Mouse (Mus musculus) intestine, embryonic 16.5 days (tissue): ENCODE results near the gene Lypd5. TPM values are rescaled to one million over a fixed set of nuclear protein-coding genes. Genes with fewer than 3 reads are reported as not detected.
A peak's percentile ranks its signal among the peaks of the same experiment; 100 is the strongest.

Experiments used
- ATAC-seq: fragments of 200-750 bp; cut with Nextera tagmentation; 2 replicates; pipeline ENCODE4 v1.8.0; 2017; ENCODE audit warnings: moderate TSS enrichment, moderate library complexity
- H3K27ac ChIP-seq: fragments of 300-500 bp; sonication (generic); 2 replicates; pipeline ENCODE4 v1.5.1; 2014; ENCODE audit warnings: mild to moderate bottlenecking, low read length
- H3K27me3 ChIP-seq: fragments of 300-500 bp; sonication (generic); replicated peaks from 2 replicates; pipeline ENCODE4 v1.6.1; 2014; ENCODE audit warnings: low read length, control low read depth, mixed read lengths; ENCODE audit not compliant: control insufficient read depth, insufficient read depth
- H3K36me3 ChIP-seq: fragments of 300-500 bp; sonication (generic); 2 replicates; pipeline ENCODE4 v1.6.1; 2014; ENCODE audit warnings: low read length, control low read depth; ENCODE audit not compliant: control insufficient read depth, insufficient read depth
- H3K4me1 ChIP-seq: fragments of 300-500 bp; sonication (generic); 2 replicates; pipeline ENCODE4 v1.6.1; 2014; ENCODE audit warnings: low read length, control low read depth, mixed read lengths; ENCODE audit not compliant: control insufficient read depth, insufficient read depth
- H3K4me2 ChIP-seq: fragments of 300-500 bp; sonication (generic); 2 replicates; pipeline ENCODE4 v1.6.1; 2014; ENCODE audit warnings: low read depth, low read length, control low read depth
- H3K4me3 ChIP-seq: fragments of 300-500 bp; sonication (generic); 2 replicates; pipeline ENCODE4 v1.5.1; 2014; ENCODE audit warnings: mild to moderate bottlenecking, low read length
- H3K9ac ChIP-seq: fragments of 300-500 bp; sonication (generic); 2 replicates; pipeline ENCODE4 v1.6.1; 2014; ENCODE audit warnings: low read depth, low read length
- H3K9me3 ChIP-seq: fragments of 300-500 bp; sonication (generic); 2 replicates; pipeline ENCODE4 v1.6.1; 2016; ENCODE audit warnings: low read length, control low read depth; ENCODE audit not compliant: control insufficient read depth
- WGBS: fragments of 180-500 bp; shearing (Covaris S2); extraction: QIAGEN DNeasy Blood & Tissue Kit; methylation state at CpG from one replicate; pipeline ENCODE4 v1.1.7; 2014; 5-methylcytosine and 5-hydroxymethylcytosine counted together
- polyA plus RNA-seq: library from polyadenylated mRNA; unstranded; fragments of >200 nt; fragmentation: Nextera tagmentation; extraction: Ambion mirVana; gene quantifications from 2 replicates; pipeline ENCODE4 v1.2.1, GENCODE M21; 2015

Lypd5 gene
- polyA plus RNA-seq, 1 experiment from 2014 or later, result not detected

- H3K27ac ChIP-seq, result no peak overlapping the region
- peaks cover 5% of the 10 kb centered on the region for H3K4me1 ChIP-seq
- H3K4me2 ChIP-seq, result no peak overlapping the region
- H3K36me3 ChIP-seq, result no peaks in the 10 kb centered on the region
- no peak overlapping the region for H3K4me3 ChIP-seq
- no peaks in the 10 kb centered on the region for H3K9me3 ChIP-seq
- ATAC-seq, result no peak
- H3K27me3 ChIP-seq, result no peaks in the 10 kb centered on the region
- no peak overlapping the region for H3K9ac ChIP-seq
- 63% methylated on average over 4 of the region's 4 CpGs for WGBS
Observed at GRCm38 (mm10) chr7:24368226-24368625, 19.2 kb downstream of the Lypd5 start.

- Histone ChIP-seq H3K4me1 (peaks cover 5% of the 10 kb centered on the region), H3K27ac (no peak overlapping the region), H3K9ac (no peak overlapping the region), H3K9me3 (no peaks in the 10 kb centered on the region), H3K27me3 (no peaks in the 10 kb centered on the region), H3K4me3 (no peak overlapping the region), H3K4me2 (no peak overlapping the region), H3K36me3 (no peaks in the 10 kb centered on the region)
- no peak for ATAC-seq
- 83% methylated on average over 7 of the region's 7 CpGs for WGBS
Observed at GRCm38 (mm10) chr7:24368946-24369345, 19.9 kb downstream of the Lypd5 start.

DNA sequence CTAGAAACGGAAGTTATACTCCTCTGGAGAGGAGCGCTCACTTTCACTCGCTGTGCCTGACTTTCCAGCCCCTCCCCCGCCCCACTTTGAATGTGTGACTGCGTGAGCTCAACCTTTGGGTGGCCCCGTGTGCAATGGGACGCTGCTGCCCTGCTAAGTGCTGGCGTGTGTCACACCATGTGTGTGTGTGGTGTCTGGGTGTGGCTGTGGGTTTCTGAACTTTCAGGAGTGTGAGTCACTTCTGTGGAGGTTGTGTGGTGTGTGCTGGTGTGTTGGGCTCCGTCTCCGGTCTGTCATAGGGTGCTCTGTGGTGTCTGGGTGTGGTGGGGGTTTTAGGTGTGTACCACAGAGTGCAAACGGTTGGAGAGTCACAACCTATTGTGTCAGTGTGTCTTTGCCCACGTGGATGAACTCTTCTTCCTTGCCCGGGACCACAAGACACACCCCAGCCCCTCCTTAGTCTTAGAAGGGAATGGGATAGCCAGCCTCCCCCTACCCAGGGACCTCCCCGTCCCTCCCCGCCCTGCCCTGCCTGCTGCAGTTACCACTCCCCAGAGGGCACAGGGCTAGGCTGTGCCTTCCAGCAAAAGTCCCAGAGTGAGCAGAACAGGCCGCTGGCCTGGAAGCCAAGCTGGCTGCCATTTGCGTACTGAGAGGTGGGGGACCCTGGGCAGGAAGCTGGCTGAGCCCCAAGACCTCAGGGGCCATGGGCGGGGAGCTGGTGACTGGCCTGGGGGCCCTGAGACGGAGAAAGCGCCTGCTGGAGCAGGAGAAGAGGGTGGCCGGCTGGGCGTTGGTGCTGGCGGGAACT is 20.9 kb downstream of the Lypd5 start, which contains the start of gene Kcnn4:
TSS of gene Kcnn4 (plus strand) at position 533 of the 811 bp plus-strand sequence.
- Histone ChIP-seq H3K4me2 (0 out of 2 replicates have a peak within 1 kb of the TSS, but pooled peaks have one; percentile 7), H3K36me3 (no peaks in the 10 kb centered on the region), H3K4me1 (peaks cover 5% of the 10 kb centered on the region), H3K9ac (0 out of 2 replicates have a peak within 1 kb of the TSS, but pooled peaks have one; percentile 29), H3K27me3 (no peaks in the 10 kb centered on the region), H3K27ac (no peak within 1 kb of the TSS), H3K9me3 (no peaks in the 10 kb centered on the region), H3K4me3 (no peak within 1 kb of the TSS)
- ATAC-seq, result peak; percentile 32; the same call in 1 of the 2 replicates
- WGBS, result 35% methylated on average over 23 of the region's 23 CpGs

- no peaks in the 10 kb centered on the region for H3K9me3 ChIP-seq
- no peak overlapping the region for H3K4me3 ChIP-seq
- H3K4me2 ChIP-seq, result no peak overlapping the region
- 71% methylated on average over 7 of the region's 7 CpGs for WGBS
- H3K27ac ChIP-seq, result no peak overlapping the region
- H3K36me3 ChIP-seq, result no peaks in the 10 kb centered on the region
- ATAC-seq, result peak; percentile 68
- peaks cover 5% of the 10 kb centered on the region for H3K4me1 ChIP-seq
- no peak overlapping the region for H3K9ac ChIP-seq
- no peaks in the 10 kb centered on the region for H3K27me3 ChIP-seq
Observed at GRCm38 (mm10) chr7:24371012-24371808, 22.2 kb downstream of the Lypd5 start.

GRCm38 (mm10) chr7:24371809-24372145 is 22.8 kb downstream of the Lypd5 start:
- no peak overlapping the region for H3K4me3 ChIP-seq
- no peak for ATAC-seq

DNA sequence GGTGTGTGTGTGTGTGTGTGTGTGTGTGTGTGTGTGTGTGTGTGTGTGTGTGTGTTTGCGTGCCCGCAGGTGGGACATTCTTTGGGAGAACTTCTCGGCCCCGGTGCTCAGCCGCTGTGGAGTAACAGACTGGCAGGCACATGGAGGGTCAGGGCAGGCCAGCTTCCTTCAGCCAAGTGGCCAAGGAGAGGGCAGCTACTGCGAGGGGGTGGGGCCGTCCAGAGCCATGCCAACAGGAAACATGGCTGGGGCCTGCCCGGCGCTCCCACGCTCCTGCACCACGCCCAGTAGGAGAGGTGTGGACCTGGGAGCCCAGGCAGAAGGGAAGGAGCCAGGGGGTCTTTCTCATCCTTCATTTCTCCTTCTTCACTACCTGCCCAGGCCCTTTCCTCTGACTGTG is 23.3 kb downstream of the Lypd5 start:
- Histone ChIP-seq H3K27ac (no peak overlapping the region), H3K9ac (no peak overlapping the region), H3K4me2 (no peak overlapping the region), H3K36me3 (no peaks in the 10 kb centered on the region), H3K4me3 (no peak overlapping the region), H3K27me3 (no peaks in the 10 kb centered on the region), H3K4me1 (peaks cover 11% of the 10 kb centered on the region), H3K9me3 (no peaks in the 10 kb centered on the region)
- peak; percentile 30; the same call in 1 of the 2 replicates for ATAC-seq
- 73% methylated on average over 9 of the region's 11 CpGs for WGBS

More at GRCm38 (mm10) chr7:24371809-24372145, 22.8 kb downstream of the Lypd5 start:
- WGBS, result 61% methylated on average over 3 of the region's 3 CpGs
- Histone ChIP-seq H3K27me3 (no peaks in the 10 kb centered on the region), H3K4me1 (peaks cover 6% of the 10 kb centered on the region), H3K27ac (no peak overlapping the region), H3K4me2 (no peak overlapping the region), H3K9me3 (no peaks in the 10 kb centered on the region), H3K36me3 (no peaks in the 10 kb centered on the region), H3K9ac (no peak overlapping the region)

DNA sequence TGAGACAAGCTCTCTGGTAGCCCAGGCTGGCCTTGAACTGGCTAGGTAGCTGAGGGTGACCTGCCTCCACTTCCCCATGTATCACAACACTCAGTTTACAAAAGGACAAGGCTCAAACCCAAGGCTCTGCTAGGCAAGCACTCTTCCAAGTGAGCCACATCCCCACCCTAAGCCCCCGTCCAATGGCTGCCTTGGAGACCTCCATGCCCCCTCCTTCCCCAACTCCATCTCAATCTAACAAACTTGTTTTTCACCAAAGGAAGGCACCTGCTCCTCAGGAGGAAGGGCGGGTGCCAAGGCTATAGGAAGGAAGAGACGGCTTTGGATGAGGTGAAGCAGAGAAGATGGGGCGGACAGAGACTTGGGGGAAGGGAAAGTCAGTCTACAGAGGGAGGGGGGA is 23.8 kb downstream of the Lypd5 start:
- Histone ChIP-seq H3K27ac (no peak overlapping the region), H3K4me2 (no peak overlapping the region)
- 58% methylated on average over 4 of the region's 4 CpGs for WGBS

DNA sequence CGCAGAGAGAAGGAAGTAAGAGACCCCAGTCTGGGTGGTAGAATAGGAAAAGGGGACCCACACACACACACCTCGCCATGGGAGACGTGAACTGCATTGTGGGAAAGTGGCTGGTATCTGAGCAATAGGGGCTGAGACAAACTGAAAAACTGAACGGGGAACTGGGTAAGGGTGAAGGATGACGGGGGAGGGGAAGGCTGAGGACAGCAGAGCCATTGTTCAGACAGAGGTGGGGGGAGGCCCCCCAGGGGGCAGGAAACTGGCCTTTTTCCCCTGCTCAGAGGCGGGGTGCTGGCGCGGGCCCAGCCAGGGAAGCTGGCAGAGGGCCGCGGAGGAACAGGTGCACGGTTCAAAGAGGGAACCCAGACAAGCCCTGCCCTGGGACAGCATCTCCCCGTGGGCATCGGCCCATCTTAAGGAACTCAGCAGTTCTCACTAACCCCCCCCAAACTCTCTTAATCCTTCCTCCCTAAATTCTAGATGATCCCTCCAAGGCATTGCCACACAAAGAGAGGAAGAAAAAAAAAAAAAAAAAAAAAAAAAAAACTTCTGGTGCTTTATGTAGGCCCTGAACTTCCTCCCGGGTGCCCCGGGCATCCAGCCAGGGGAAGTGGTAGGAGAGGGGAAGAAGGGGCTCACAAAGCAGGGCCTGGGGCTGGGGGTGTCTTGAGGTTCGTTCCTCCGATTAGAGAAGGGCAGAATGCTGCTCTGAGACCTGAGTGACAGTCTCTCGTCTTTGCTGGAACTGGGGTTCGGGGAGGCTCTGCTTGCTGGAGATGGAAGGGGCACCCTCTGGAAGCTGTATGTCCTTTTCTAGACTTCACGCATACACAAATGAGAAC is 24.8 kb downstream of the Lypd5 start:
- 41% methylated on average over 20 of the region's 20 CpGs for WGBS
- peak overlapping the region; percentile 18 for H3K27ac ChIP-seq
- H3K9ac ChIP-seq, result no peak overlapping the region
- H3K9me3 ChIP-seq, result no peaks in the 10 kb centered on the region
- no peak overlapping the region for H3K4me2 ChIP-seq
- no peaks in the 10 kb centered on the region for H3K27me3 ChIP-seq
- no peaks in the 10 kb centered on the region for H3K36me3 ChIP-seq
- ATAC-seq, result peak; percentile 35
- peaks cover 13% of the 10 kb centered on the region for H3K4me1 ChIP-seq
- no peak overlapping the region for H3K4me3 ChIP-seq

More for the DNA sequence above, 23.8 kb downstream of the Lypd5 start:
- Histone ChIP-seq H3K9ac (no peak overlapping the region), H3K4me1 (peaks cover 13% of the 10 kb centered on the region), H3K27me3 (no peaks in the 10 kb centered on the region), H3K9me3 (no peaks in the 10 kb centered on the region), H3K4me3 (no peak overlapping the region), H3K36me3 (no peaks in the 10 kb centered on the region)
- ATAC-seq, result no peak

DNA sequence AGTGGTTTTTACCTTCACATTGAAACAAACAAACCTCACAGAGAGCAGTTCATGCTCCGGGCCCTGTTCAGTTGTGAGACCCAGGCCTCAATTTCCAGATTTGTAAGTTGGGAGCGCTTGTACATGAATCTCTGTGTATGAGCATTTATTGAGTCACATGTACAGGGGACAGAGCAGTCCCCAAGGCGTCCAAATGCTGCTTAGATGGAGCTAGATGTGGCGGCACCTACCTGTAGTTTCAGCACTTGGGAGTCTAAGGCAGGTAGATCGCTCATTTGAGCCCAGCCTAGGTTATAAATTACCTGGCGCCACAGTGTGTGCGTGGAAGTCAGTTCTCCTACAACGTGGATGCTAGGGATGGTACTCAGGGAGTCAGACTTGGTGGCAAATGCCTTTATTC is 27.5 kb downstream of the Lypd5 start:
- H3K27me3 ChIP-seq, result no peaks in the 10 kb centered on the region
- H3K9ac ChIP-seq, result no peak overlapping the region
- no peak for ATAC-seq
- peaks cover 8% of the 10 kb centered on the region for H3K4me1 ChIP-seq
- H3K4me3 ChIP-seq, result no peak overlapping the region
- H3K9me3 ChIP-seq, result no peaks in the 10 kb centered on the region
- no peaks in the 10 kb centered on the region for H3K36me3 ChIP-seq
- no peak overlapping the region for H3K27ac ChIP-seq
- WGBS, result 83% methylated on average over 8 of the region's 8 CpGs
- peak overlapping the region; percentile 61 for H3K4me2 ChIP-seq
